ENCODE assay signal across 14 mouse cellular contexts in genomic region chr2:84025217-84025616, GRCm38 (mm10). TPM values are rescaled to one million over a fixed set of nuclear protein-coding genes. Genes with fewer than 3 reads are reported as not detected.
DNase-seq lines count a peak whose midpoint lies in the region; ATAC-seq and TF ChIP-seq lines count a peak whose summit lies in the region.
"Had no signal": no experiment of that assay in that cellular context is flagged by ENCODE, and none has a peak within 500 bp of the region (broad histone marks: within the 10 kb centered on the region; RNA-seq: fewer than 3 reads in every experiment).

No protein-coding gene starts in this region.

- no peak overlapping the region for H3K4me3 ChIP-seq in midbrain, embryonic 14.5 days (replicated peaks; ENCODE audit: low read depth, low read length)
- no peak overlapping the region for H3K4me3 ChIP-seq in midbrain, embryonic 13.5 days (replicated peaks)
- no peak overlapping the region for H3K4me3 ChIP-seq in heart, postnatal 0 days (ENCODE audit: low read depth, low read length)
- H3K4me3 ChIP-seq: kidney, embryonic 15.5 days; liver, embryonic 13.5 days; neural tube, embryonic 15.5 days had no signal

- H3K36me3 ChIP-seq in midbrain, embryonic 14.5 days (ENCODE audit: control insufficient read depth, insufficient read depth, low read length) = no peaks in the 10 kb centered on the region
- H3K36me3 ChIP-seq in midbrain, embryonic 13.5 days = no peaks in the 10 kb centered on the region
- no peaks in the 10 kb centered on the region for H3K36me3 ChIP-seq in heart, postnatal 0 days (replicated peaks; ENCODE audit: control insufficient read depth, insufficient read depth, low read length)
- H3K36me3 ChIP-seq: G1E; kidney, embryonic 15.5 days; liver, embryonic 13.5 days; neural tube, embryonic 15.5 days had no signal

- no peaks in the 10 kb centered on the region for H3K4me1 ChIP-seq in midbrain, embryonic 14.5 days (ENCODE audit: control insufficient read depth, insufficient read depth, low read length)
- no peaks in the 10 kb centered on the region for H3K4me1 ChIP-seq in midbrain, embryonic 13.5 days (replicated peaks)
- 0 out of 2 replicates have a peak, but pooled peaks cover 3% of the 10 kb centered on the region for H3K4me1 ChIP-seq in heart, postnatal 0 days (ENCODE audit: control insufficient read depth, insufficient read depth)
- H3K4me1 ChIP-seq: kidney, embryonic 15.5 days; neural tube, embryonic 15.5 days had no signal

- no peaks in the 10 kb centered on the region for H3K27me3 ChIP-seq in midbrain, embryonic 14.5 days (ENCODE audit: control insufficient read depth, insufficient read depth, low read length)
- H3K27me3 ChIP-seq in midbrain, embryonic 13.5 days = no peaks in the 10 kb centered on the region
- no peaks in the 10 kb centered on the region for H3K27me3 ChIP-seq in heart, postnatal 0 days (ENCODE audit: control insufficient read depth, insufficient read depth, low read length)
- H3K27me3 ChIP-seq: kidney, embryonic 15.5 days; liver, embryonic 13.5 days; neural tube, embryonic 15.5 days had no signal

- no peak overlapping the region for H3K9ac ChIP-seq in midbrain, embryonic 14.5 days (replicated peaks; ENCODE audit: low read length)
- H3K9ac ChIP-seq in midbrain, embryonic 13.5 days (replicated peaks) = no peak overlapping the region
- no peak overlapping the region for H3K9ac ChIP-seq in heart, postnatal 0 days (replicated peaks; ENCODE audit: low read depth, low read length)
- H3K9ac ChIP-seq: kidney, embryonic 15.5 days; liver, embryonic 13.5 days; neural tube, embryonic 15.5 days had no signal

- WGBS in midbrain, embryonic 14.5 days = 30% methylated on average over 4 of the region's 4 CpGs
- WGBS in midbrain, embryonic 13.5 days = 29% methylated on average over 4 of the region's 4 CpGs
- WGBS in heart, postnatal 0 days = 54% methylated on average over 4 of the region's 4 CpGs

- no peak overlapping the region for H3K4me2 ChIP-seq in midbrain, embryonic 14.5 days (ENCODE audit: low read length)
- no peak overlapping the region for H3K4me2 ChIP-seq in midbrain, embryonic 13.5 days (replicated peaks)
- H3K4me2 ChIP-seq in heart, postnatal 0 days (ENCODE audit: low read depth, low read length) = no peak overlapping the region
- H3K4me2 ChIP-seq: kidney, embryonic 15.5 days; liver, embryonic 13.5 days; neural tube, embryonic 15.5 days had no signal

- no peak for ATAC-seq in midbrain, embryonic 14.5 days (ENCODE audit: low FRiP score, low TSS enrichment)
- no peak for ATAC-seq in midbrain, embryonic 13.5 days
- peak; percentile 39 for ATAC-seq in heart, postnatal 0 days (ENCODE audit: insufficient read depth, low read depth)

- no peak for TF ChIP-seq CTCF in heart, postnatal 0 days (IDR thresholded peaks at IDR 0.05; ENCODE audit: low read depth)

- DNase-seq in gastrocnemius, adult 18-20 months (ENCODE audit: low spot score) = peak; percentile 71
- DNase-seq in gastrocnemius, postnatal 10 days = no peak
- peak; percentile 14 for DNase-seq in midbrain, embryonic 14.5 days
- no peak for DNase-seq in heart, postnatal 0 days (ENCODE audit: low spot score)
- DNase-seq in left cerebral cortex, adult 8-10 months (ENCODE audit: low spot score in 2 of 2) = no peak
- DNase-seq in spleen, adult 18-20 months = no peak
- no peak for DNase-seq in thymus, postnatal 36 days
- DNase-seq: liver, embryonic 13.5 days had no signal

- no peaks in the 10 kb centered on the region for H3K9me3 ChIP-seq in midbrain, embryonic 14.5 days (ENCODE audit: control insufficient read depth, low read length)
- no peaks in the 10 kb centered on the region for H3K9me3 ChIP-seq in midbrain, embryonic 13.5 days
- no peaks in the 10 kb centered on the region for H3K9me3 ChIP-seq in heart, postnatal 0 days (replicated peaks; ENCODE audit: control insufficient read depth, low read length)
- H3K9me3 ChIP-seq: G1E; kidney, embryonic 15.5 days; liver, embryonic 13.5 days; neural tube, embryonic 15.5 days had no signal

- no peak for TF ChIP-seq EP300 in heart, postnatal 0 days (IDR thresholded peaks at IDR 0.05; ENCODE audit: low read depth)

- no peak overlapping the region for H3K27ac ChIP-seq in midbrain, embryonic 14.5 days (replicated peaks; ENCODE audit: low read depth, low read length)
- no peak overlapping the region for H3K27ac ChIP-seq in midbrain, embryonic 13.5 days
- H3K27ac ChIP-seq in heart, postnatal 0 days (ENCODE audit: low read depth) = no peak overlapping the region
- H3K27ac ChIP-seq: kidney, embryonic 15.5 days; liver, embryonic 13.5 days; neural tube, embryonic 15.5 days had no signal

RNA-seq across cellular contexts. Expression of gene Gm13691, which starts 34.9 kb away (rescaled TPM):
- total RNA-seq in gastrocnemius, adult 18-20 months (2021) = under 1 TPM; 0.64 to 0.85 TPM
- 1 to 10 TPM in 1 of 2 experiments, under 1 TPM in 1; 0.96 to 1.2 TPM for total RNA-seq in gastrocnemius, postnatal 10 days (2021)
- not detected in 2 replicates for polyA plus RNA-seq in midbrain, embryonic 14.5 days (2014; fragmentation: Nextera tagmentation; extraction: Ambion mirVana)
- not detected in 2 replicates for polyA plus RNA-seq in midbrain, embryonic 13.5 days (2015; fragmentation: Nextera tagmentation; extraction: Ambion mirVana)
- not detected in 2 replicates for total RNA-seq in heart, postnatal 0 days (2014; rRNA removed; ENCODE audit: low replicate concordance)
- not detected in 2 replicates for polyA plus RNA-seq in heart, postnatal 0 days (2015; fragmentation: Nextera tagmentation; extraction: Ambion mirVana)
- 1 to 10 TPM; 1.4 to 2.0 (median 1.8) TPM for total RNA-seq in left cerebral cortex, adult 8-10 months (2022)
- polyA plus RNA-seq: G1E; hindbrain, embryonic 11.5 days; kidney, embryonic 15.5 days; liver, embryonic 13.5 days; neural tube, embryonic 15.5 days; small intestine, adult 2 months had no signal

RNA-seq across cellular contexts. Expression of gene Gm13697, which starts 40.7 kb away (rescaled TPM):
- total RNA-seq in gastrocnemius, adult 18-20 months (2021) = under 1 TPM; 0.64 to 0.85 TPM
- total RNA-seq in gastrocnemius, postnatal 10 days (2021) = 1 to 10 TPM in 1 of 2 experiments, under 1 TPM in 1; 0.96 to 1.2 TPM
- not detected in 2 replicates for polyA plus RNA-seq in midbrain, embryonic 14.5 days (2014; fragmentation: Nextera tagmentation; extraction: Ambion mirVana)
- polyA plus RNA-seq in midbrain, embryonic 13.5 days (2015; fragmentation: Nextera tagmentation; extraction: Ambion mirVana) = not detected in 2 replicates
- total RNA-seq in heart, postnatal 0 days (2014; rRNA removed; ENCODE audit: low replicate concordance) = not detected in 2 replicates
- polyA plus RNA-seq in heart, postnatal 0 days (2015; fragmentation: Nextera tagmentation; extraction: Ambion mirVana) = not detected in 2 replicates
- total RNA-seq in left cerebral cortex, adult 8-10 months (2022) = 1 to 10 TPM; 1.4 to 2.0 (median 1.8) TPM
- polyA plus RNA-seq: G1E; hindbrain, embryonic 11.5 days; kidney, embryonic 15.5 days; liver, embryonic 13.5 days; neural tube, embryonic 15.5 days; small intestine, adult 2 months had no signal

RNA-seq across cellular contexts. Expression of gene Gm13694, which starts 46.5 kb away (rescaled TPM):
- total RNA-seq in gastrocnemius, adult 18-20 months (2021) = under 1 TPM; 0.64 to 0.85 TPM
- total RNA-seq in gastrocnemius, postnatal 10 days (2021) = 1 to 10 TPM in 1 of 2 experiments, under 1 TPM in 1; 0.96 to 1.2 TPM
- polyA plus RNA-seq in midbrain, embryonic 14.5 days (2014; fragmentation: Nextera tagmentation; extraction: Ambion mirVana) = not detected in 2 replicates
- not detected in 2 replicates for polyA plus RNA-seq in midbrain, embryonic 13.5 days (2015; fragmentation: Nextera tagmentation; extraction: Ambion mirVana)
- total RNA-seq in heart, postnatal 0 days (2014; rRNA removed; ENCODE audit: low replicate concordance) = not detected in 2 replicates
- not detected in 2 replicates for polyA plus RNA-seq in heart, postnatal 0 days (2015; fragmentation: Nextera tagmentation; extraction: Ambion mirVana)
- 1 to 10 TPM; 1.4 to 2.0 (median 1.8) TPM for total RNA-seq in left cerebral cortex, adult 8-10 months (2022)
- polyA plus RNA-seq: G1E; hindbrain, embryonic 11.5 days; kidney, embryonic 15.5 days; liver, embryonic 13.5 days; neural tube, embryonic 15.5 days; small intestine, adult 2 months had no signal

RNA-seq across cellular contexts. Expression of gene Gm13696, which starts 52.3 kb away (rescaled TPM):
- under 1 TPM; 0.64 to 0.85 TPM for total RNA-seq in gastrocnemius, adult 18-20 months (2021)
- total RNA-seq in gastrocnemius, postnatal 10 days (2021) = 1 to 10 TPM in 1 of 2 experiments, under 1 TPM in 1; 0.96 to 1.2 TPM
- polyA plus RNA-seq in midbrain, embryonic 14.5 days (2014; fragmentation: Nextera tagmentation; extraction: Ambion mirVana) = not detected in 2 replicates
- not detected in 2 replicates for polyA plus RNA-seq in midbrain, embryonic 13.5 days (2015; fragmentation: Nextera tagmentation; extraction: Ambion mirVana)
- total RNA-seq in heart, postnatal 0 days (2014; rRNA removed; ENCODE audit: low replicate concordance) = not detected in 2 replicates
- not detected in 2 replicates for polyA plus RNA-seq in heart, postnatal 0 days (2015; fragmentation: Nextera tagmentation; extraction: Ambion mirVana)
- 1 to 10 TPM; 1.4 to 2.0 (median 1.8) TPM for total RNA-seq in left cerebral cortex, adult 8-10 months (2022)
- polyA plus RNA-seq: G1E; hindbrain, embryonic 11.5 days; kidney, embryonic 15.5 days; liver, embryonic 13.5 days; neural tube, embryonic 15.5 days; small intestine, adult 2 months had no signal

RNA-seq across cellular contexts. Expression of gene Gm13695, which starts 58.1 kb away (rescaled TPM):
- total RNA-seq in gastrocnemius, adult 18-20 months (2021) = under 1 TPM in 1 of 2 experiments, not detected in 1; 0.64 TPM
- total RNA-seq in gastrocnemius, postnatal 10 days (2021) = not detected
- not detected in 2 replicates for polyA plus RNA-seq in midbrain, embryonic 14.5 days (2014; fragmentation: Nextera tagmentation; extraction: Ambion mirVana)
- polyA plus RNA-seq in midbrain, embryonic 13.5 days (2015; fragmentation: Nextera tagmentation; extraction: Ambion mirVana) = not detected in 2 replicates
- total RNA-seq in heart, postnatal 0 days (2014; rRNA removed; ENCODE audit: low replicate concordance) = not detected in 2 replicates
- polyA plus RNA-seq in heart, postnatal 0 days (2015; fragmentation: Nextera tagmentation; extraction: Ambion mirVana) = not detected in 2 replicates
- total RNA-seq in left cerebral cortex, adult 8-10 months (2022) = 1 to 10 TPM in 1 of 4 experiments, not detected in 3; 1.4 TPM
- total RNA-seq: G1E had no signal
- polyA plus RNA-seq: G1E; hindbrain, embryonic 11.5 days; kidney, embryonic 15.5 days; liver, embryonic 13.5 days; neural tube, embryonic 15.5 days; small intestine, adult 2 months had no signal

Comparison
In these comparisons a context has a peak if more than half of its experiments do, and no peak if none do; other contexts are left out.
1. DNase-seq: peak in gastrocnemius, adult 18-20 months (single experiment) and midbrain, embryonic 14.5 days (single experiment); none in gastrocnemius, postnatal 10 days (single experiment), heart, postnatal 0 days (single experiment), left cerebral cortex, adult 8-10 months (0 of 2), spleen, adult 18-20 months (0 of 2) and thymus, postnatal 36 days (0 of 2).